Mouse (Mus musculus): ENCODE results near the gene Tgfb1i1. TPM values are rescaled to one million over a fixed set of nuclear protein-coding genes. Genes with fewer than 3 reads are reported as not detected.

The Tgfb1i1 gene
- total RNA-seq, 1 experiment from 2014 or later: 20.2 TPM

DNA sequence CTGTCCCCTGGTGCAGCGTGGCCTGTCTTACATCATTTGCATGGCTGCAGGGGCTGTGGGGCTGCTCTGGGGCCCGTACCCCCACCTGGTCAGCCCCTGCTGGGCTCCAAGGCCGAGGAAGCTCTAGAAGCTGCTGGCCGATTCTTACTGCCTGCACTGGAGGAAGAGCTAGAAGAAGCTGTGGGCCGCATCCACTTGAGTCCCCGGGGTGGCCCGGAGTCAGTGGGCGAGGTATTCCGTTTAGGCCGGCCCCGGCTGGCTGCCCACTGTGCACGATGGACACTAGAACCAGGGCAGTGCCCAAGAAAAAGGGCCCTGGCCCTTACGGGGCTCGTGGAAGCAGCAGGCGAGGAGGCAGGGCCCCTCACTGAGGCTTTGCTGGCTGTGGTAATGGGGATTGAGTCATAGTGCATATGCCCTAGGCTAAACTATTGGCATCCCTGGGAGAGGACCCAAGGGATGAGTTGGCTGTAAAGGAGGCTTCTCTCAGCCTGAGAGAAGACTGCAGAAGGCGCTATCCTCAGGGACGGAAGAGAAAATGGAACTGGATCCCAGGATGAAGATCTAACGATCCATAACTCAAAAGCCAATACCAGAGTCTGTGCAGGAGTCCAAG lies 2.1 kb upstream of the Tgfb1i1 start:
- no peak for DNase-seq

GRCm38 (mm10) chr7:128245547-128245946 lies 1.1 kb upstream of the Tgfb1i1 start:
- DNase-seq: no peak

GRCm38 (mm10) chr7:128247443-128247842 lies 831 bp downstream of the Tgfb1i1 start:
- DNase-seq: peak; percentile 84

DNA sequence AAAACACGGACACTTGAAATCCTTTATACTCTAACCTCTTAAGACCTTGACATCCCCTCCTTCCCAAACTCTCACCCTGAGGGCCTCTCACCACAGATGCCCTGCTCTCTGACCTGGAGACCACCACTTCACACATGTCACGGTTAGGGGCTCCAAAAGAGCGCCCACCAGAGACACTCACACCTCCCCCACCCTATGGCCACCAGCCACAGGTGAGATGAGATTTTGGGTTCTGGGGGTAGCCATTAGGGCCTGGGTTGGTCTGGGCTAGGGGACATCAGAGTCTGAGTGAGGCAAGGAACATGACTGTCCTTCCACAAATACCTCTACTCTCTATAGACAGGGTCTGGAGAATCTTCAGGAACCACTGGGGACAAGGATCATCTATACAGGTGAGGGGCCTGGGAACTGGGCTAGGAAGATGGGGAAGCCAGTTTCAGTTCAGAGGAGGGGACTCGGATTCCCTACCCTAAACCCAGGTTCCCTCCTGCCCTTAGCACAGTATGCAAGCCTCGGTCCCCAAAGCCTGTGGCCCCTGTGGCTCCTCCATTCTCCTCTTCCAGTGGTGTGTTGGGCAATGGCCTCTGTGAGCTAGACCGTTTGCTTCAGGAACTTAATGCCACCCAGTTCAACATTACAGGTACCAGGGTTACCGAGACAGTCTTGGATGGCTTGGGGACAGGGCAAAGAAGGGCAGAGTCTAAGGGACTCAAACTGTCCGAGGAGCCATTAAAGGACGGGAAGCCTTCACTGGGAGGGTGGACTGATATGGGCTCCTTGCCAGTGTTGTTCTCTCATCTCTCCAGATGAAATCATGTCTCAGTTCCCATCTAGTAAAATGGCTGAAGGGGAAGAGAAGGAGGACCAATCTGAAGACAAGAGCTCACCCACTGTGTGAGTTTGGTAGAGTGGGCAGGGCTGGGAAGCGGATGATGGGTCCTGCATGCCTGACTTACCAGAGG lies 1.8 kb downstream of the Tgfb1i1 start:
- DNase-seq: no peak

DNA sequence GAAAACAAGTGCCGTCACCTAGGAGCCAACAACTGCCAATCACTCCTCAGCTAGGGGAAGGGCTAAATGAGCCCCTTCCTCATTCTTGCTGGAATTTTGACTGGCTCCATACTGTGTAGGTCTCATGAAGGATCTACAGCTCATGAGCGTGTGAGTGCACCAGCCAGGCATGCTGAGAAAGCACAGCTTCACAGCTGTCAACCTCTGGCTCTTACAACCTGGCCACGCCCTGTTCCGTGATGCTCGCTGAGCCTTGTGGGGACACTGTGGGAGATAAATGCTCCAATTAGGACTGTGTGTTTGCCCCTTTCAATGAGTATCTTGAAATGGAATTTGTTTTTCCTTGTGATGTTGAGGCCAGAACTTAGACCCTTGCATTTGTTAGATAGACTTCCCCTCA lies 3.4 kb downstream of the Tgfb1i1 start:
- no peak for DNase-seq

DNA sequence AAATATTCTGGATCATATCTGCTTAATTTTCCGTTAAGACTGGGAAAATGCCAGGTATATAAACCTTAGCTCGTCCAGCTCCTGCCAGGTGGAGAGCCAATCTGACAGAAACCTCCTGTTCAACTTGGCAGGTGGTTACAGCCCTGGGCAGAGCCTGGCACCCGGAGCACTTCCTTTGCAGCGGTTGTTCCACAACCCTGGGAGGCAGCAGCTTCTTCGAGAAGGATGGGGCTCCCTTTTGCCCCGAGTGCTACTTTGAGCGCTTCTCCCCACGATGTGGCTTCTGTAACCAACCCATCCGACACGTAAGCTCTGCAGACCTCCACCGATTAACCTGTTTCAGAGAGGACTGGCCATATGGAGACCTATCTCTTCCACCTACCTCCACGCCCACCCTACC lies 5.3 kb downstream of the Tgfb1i1 start:
- DNase-seq: no peak

GRCm38 (mm10) chr7:128252609-128253008 lies 6.0 kb downstream of the Tgfb1i1 start:
- no peak for DNase-seq

DNA sequence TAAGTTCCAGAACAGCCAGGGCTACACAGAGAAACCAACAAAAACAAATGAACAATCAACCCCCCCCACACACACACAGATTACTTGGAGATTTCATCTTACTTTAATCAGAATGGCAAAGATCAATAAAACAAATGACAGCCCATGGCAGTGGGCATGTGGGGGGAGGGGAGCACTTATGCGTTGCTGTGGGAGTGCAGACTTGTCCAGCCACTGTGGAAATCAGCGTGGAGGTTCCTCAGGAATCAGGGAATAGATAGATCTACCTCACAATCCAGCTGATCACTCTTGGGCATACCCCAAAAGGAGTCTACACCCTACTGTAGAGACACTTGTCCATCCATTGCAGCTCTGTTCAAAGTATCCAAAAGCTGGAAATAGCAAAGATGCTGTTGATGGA lies 8.4 kb downstream of the Tgfb1i1 start:
- DNase-seq: no peak

DNA sequence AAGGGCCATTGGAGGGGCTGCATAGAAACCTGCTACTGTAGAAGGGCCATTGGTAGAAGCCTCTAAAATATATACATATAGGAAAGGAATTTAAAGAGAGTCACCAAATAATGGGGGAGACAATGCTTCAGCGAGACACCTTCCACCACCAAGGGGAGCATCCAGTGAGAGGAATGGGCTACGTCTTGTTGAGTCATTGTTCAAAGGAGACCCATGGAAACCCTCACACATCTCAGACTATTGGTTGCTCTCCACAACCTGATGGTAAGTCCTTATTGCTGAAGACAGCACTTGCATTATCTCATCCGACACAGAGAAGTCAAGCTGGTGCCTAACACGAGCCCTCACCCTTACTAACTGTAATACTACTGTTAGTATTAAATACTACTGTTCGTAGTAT lies 9.1 kb downstream of the Tgfb1i1 start:
- no peak for DNase-seq

DNA sequence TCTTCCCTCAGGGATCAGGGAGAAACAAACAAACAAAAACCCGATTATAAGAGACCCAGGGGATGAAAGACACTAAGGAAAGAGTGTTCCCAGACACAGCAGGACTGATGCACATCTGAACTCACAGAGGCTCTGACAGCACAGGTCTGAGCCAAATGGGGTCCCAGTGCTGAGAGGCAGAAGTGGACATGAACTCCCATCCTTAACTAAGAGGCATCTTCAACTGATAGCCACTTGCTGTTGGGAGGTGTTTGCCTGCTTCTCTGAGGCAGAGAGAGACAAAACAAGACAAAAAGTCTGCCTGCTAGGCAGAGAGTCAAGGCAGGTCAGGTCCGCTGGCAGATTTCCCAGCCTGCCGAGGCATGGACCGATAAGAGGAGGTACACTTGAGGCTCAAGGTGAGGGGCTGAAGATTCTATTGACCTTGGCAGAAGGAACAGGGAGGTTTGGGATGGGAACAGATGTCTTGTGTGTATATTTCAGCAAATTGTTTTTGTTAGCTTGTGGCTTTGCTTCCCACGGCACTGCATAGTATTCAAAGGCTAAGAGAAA lies 10.2 kb downstream of the Tgfb1i1 start:
- DNase-seq: peak; percentile 38

GRCm38 (mm10) chr7:128265411-128265810 lies 18.8 kb downstream of the Tgfb1i1 start, which contains the start of gene Slc5a2:
TSS of gene Slc5a2 (plus strand) at chr7:128265657.
- no peak for DNase-seq

- no peak for DNase-seq
Measured at GRCm38 (mm10) chr7:128266056-128266455, 19.4 kb downstream of the Tgfb1i1 start.

- DNase-seq: no peak
Measured at GRCm38 (mm10) chr7:128267391-128267790, 20.8 kb downstream of the Tgfb1i1 start.

DNA sequence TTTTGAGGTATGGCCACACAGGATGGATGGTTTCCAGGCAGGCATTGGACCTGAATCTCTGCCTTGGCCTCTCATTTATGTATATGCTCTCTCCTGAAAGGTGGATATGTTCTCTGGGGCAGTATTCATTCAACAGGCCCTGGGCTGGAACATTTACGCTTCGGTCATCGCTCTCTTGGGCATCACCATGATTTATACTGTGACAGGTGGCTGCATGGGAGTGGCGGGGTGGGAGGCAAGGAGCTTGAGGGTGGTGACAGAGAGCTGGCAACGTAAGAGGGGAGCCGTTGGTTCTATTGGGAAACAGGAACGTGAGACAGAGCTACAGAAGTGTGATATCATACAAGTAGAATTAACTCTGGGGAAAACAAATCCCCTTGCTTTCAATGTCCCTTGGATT lies 21.2 kb downstream of the Tgfb1i1 start:
- no peak for DNase-seq

DNA sequence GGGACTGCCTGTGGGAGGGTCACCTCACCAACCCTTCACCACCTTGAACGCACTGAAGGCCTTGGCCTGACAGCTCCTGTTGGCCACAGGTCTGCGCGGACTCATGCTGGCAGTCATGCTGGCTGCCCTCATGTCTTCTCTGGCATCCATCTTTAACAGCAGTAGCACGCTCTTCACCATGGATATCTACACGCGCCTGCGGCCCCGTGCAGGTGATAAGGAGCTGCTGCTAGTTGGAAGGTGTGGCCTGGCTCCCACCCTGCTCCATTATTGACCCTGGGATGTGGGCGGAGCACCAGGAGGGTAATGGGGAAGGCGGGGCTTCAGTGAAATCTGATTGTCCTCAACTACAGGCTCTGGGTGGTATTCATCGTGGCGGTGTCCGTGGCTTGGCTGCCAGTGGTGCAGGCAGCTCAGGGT lies 23.8 kb downstream of the Tgfb1i1 start:
- no peak for DNase-seq

DNA sequence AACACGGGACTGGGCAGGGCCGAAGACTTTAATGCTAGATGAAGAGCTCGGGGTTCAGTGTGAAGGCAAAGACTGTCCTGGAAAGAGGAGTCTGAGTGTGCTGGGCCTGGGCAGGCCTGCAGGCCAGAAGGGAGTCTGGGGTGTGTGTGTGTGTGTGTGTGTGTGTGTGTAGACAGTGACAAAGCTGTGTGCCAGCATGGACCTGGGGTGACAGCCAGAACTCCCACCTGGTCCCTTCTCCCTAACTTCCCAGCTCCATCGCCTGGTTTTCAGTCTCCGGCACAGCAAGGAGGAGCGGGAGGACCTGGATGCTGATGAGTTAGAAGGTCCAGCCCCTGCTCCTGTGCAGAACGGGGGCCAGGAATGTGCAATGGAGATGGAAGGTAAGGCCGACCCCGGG lies 24.9 kb downstream of the Tgfb1i1 start:
- no peak for DNase-seq

GRCm38 (mm10) chr7:128276051-128276450 lies 29.4 kb downstream of the Tgfb1i1 start:
- no peak for DNase-seq

- no peak for DNase-seq
Measured at GRCm38 (mm10) chr7:128279750-128280149, 33.1 kb downstream of the Tgfb1i1 start.

- DNase-seq: no peak
Measured at GRCm38 (mm10) chr7:128281765-128282164, 35.2 kb downstream of the Tgfb1i1 start.

DNA sequence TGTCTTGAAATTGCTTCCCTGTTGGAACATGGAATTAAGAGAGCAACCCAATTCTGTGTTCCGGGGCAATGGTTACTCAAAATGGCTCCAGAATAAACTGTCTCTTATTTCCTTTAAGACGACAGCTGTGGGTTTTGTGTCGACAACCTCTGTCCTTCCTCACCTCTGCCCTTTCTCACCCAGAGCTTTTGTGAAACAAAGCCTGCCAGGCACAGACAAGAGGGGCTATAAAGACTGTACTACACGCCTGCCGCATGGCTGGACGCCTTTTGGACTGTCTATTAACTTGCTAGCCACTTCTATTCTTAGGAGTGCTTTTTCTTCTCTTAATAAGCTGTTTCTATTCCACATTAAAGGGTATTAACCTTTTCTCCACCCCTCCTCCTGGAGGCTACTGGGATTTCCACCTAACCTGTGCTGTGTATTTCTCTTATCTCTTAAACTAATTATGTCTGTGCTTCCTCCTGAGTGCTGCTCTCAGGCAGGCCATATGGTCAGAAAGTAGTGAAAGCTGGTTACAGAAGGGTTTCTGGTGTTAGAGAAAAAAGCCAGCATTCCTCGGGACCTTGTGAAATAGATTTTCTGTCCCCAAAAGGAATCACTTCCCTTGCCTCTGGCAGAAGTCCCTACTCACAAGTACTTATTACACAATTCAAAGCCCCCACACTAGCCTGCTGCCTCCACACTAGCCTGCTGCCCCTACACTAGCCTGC lies 36.1 kb downstream of the Tgfb1i1 start:
- DNase-seq: no peak

- no peak for DNase-seq
Measured at GRCm38 (mm10) chr7:128284047-128284446, 37.4 kb downstream of the Tgfb1i1 start.

- DNase-seq: no peak
Measured at GRCm38 (mm10) chr7:128285060-128285459, 38.4 kb downstream of the Tgfb1i1 start.

All from adrenal gland, postnatal 25 days (tissue).